ENCODE assay signal across 9 mouse cellular contexts in genomic region chr11:107573847-107574246, GRCm38 (mm10). TPM values are rescaled to one million over a fixed set of nuclear protein-coding genes. Genes with fewer than 3 reads are reported as not detected.
A peak's percentile ranks its signal among the peaks of the same experiment; 100 is the strongest.
DNase-seq lines count a peak whose midpoint lies in the region; TF ChIP-seq lines count a peak whose summit lies in the region.
"Had no signal": no experiment of that assay in that cellular context is flagged by ENCODE, and none has a peak within 500 bp of the region (broad histone marks: within the 10 kb centered on the region; RNA-seq: fewer than 3 reads in every experiment).

No protein-coding gene starts in this region.

- H3K36me3 ChIP-seq in kidney, adult 2 months (ENCODE audit: control insufficient read depth, insufficient read depth, low read length), result no peaks in the 10 kb centered on the region; the same call in 1 of the 2 replicates

- 20% methylated on average over 6 of the region's 6 CpGs for WGBS in kidney, adult 2 months

- H3K27ac ChIP-seq in kidney, adult 2 months (ENCODE audit: insufficient read depth, low read depth, low read length), result peak overlapping the region; percentile 18; the same call in 1 of the 2 replicates

- no peak for TF ChIP-seq CTCF in kidney, adult 2 months (conservative IDR thresholded peaks at IDR 0.05; ENCODE audit: insufficient read depth, insufficient read length, low read depth, low read length)

- H3K4me3 ChIP-seq in kidney, adult 2 months (ENCODE audit: insufficient read depth, low read depth, low read length), result no peak overlapping the region
- H3K4me3 ChIP-seq: myocyte had no signal

- peaks cover 17% of the 10 kb centered on the region for H3K4me1 ChIP-seq in kidney, adult 2 months (ENCODE audit: control insufficient read depth, insufficient read depth, low read length)

- TF ChIP-seq POLR2A in kidney, adult 2 months (IDR thresholded peaks at IDR 0.05; ENCODE audit: low read depth, low read length), result no peak

- H3K27me3 ChIP-seq in kidney, adult 2 months (replicated peaks; ENCODE audit: control insufficient read depth, insufficient read depth, low read length), result no peaks in the 10 kb centered on the region

- peak; percentile 61 for DNase-seq in gastrocnemius, adult 18-20 months (ENCODE audit: low spot score)
- no peak for DNase-seq in gastrocnemius, adult 8-10 months (ENCODE audit: low spot score in 2 of 2)
- peak; percentile 52 for DNase-seq in gastrocnemius, postnatal 25 days
- DNase-seq in kidney, adult 2 months, result peak; percentile 92
- DNase-seq in lung, postnatal 10 days, result peak; percentile 61
- no peak for DNase-seq in spleen, adult 18-20 months
- DNase-seq in layer of hippocampus, adult 9-11 months, result no peak
- DNase-seq in cerebellum, adult 9-11 months, result no peak

RNA-seq across cellular contexts. Expression of gene Helz, which starts 26.1 kb away (rescaled TPM):
- 10 to 100 TPM; 17.6 to 18.2 TPM for total RNA-seq in gastrocnemius, adult 18-20 months (2021)
- 10 to 100 TPM; 17.3 to 21.4 (median 17.9) TPM for total RNA-seq in gastrocnemius, adult 8-10 months (2022)
- 10 to 100 TPM; 14.7 to 16.9 TPM for total RNA-seq in gastrocnemius, postnatal 25 days (2021)
- 16.3 and 18.8 TPM in 2 replicates for polyA plus RNA-seq in kidney, adult 2 months (2012; rRNA removed)

Comparison
In these comparisons a context has a peak if more than half of its experiments do, and no peak if none do; other contexts are left out.
1. DNase-seq: peak in gastrocnemius, adult 18-20 months (single experiment), gastrocnemius, postnatal 25 days (single experiment), kidney, adult 2 months (single experiment) and lung, postnatal 10 days (single experiment); none in gastrocnemius, adult 8-10 months (0 of 2), spleen, adult 18-20 months (0 of 2), layer of hippocampus, adult 9-11 months (single experiment) and cerebellum, adult 9-11 months (single experiment).